Mouse (Mus musculus): ENCODE data around the gene Prim2.
"Not testable (repeated sequence)": the region's sequence is repeated elsewhere in the genome, so short reads cannot be mapped to it uniquely, and the experiment has no call there.

The Prim2 gene

DNA sequence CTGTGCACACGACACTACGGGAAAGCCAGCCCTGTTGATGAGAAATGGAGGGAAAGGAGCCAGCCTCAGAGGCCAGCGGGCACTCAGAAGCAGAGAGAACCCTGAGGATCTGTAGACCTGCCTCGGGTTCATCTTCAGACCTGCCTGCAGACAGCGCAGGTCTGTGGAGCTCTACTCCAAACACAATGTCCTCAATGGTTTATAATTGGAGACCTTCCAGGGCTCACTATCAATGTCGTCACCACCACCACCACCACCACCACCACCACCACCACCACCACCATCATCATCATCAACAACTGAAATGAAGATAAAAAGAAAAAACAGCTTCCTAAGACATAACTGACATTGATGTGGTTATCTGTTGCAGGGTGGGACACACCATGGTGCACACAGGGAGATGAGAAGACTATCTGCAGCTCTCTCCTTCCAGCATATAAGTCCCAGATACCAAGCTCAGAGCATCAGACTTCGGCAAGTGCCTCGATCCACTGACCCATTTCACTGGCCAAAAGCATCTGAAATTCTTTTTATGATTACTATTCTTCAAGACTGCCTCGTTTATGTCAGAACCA is 20.0 kb downstream of the Prim2 start:
- no peak for DNase-seq

DNA sequence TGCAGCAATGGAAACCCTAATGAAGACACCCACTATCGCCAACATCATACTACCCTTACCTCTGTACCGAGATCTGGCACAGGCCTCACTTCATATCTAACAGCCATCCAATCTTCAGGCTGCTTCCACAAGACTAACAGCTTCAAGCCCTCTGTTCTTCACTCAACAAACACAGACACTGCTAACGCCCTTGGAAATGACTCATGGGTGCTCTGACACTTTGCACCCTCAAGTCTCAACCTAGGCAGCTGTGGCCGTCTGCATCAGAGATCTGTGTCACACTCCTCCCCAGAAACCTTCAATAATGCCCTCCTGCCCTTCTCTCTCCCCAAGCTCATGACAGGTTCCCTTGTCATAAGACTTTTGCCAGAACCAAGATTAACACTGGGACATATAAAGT is 20.6 kb downstream of the Prim2 start:
- DNase-seq, result no peak

DNA sequence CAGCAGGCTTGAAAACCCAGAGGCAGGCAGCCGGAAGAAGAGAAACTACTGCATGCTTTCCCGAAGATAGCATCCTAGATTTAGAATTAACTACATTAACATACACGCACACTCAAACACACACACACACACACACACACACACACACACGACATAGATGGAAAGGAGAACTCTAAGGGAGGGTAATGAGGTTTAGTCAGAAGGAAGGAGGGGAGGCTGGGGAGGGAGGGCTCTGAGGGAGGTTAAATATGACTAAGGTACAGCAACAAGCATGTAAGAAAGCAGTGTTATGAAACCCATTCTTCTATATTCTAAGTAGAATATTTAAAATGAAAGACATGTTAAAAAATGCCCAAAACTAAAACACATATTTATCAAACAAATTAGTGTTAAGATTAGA is 21.9 kb downstream of the Prim2 start:
- DNase-seq, result no peak

DNA sequence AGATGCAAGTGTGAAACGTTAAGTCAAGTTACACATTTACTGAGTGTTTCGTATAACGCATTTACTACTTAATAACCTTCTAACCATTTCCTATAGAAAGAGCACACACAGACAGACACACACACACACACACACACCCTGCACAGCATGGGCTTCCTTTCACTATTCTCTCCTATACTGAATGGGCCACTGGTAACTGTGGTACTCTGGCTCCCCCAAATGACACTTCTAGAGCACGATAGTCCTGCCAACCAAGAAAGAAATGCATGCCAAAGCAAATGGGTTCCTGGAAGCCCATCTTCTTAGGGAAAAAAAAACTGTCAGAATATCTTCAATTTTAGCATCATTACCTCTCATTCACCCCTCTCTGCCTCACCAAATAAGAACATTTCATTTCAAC is 22.4 kb downstream of the Prim2 start:
- peak in 1 of 2 experiments; percentile 24 for DNase-seq

DNA sequence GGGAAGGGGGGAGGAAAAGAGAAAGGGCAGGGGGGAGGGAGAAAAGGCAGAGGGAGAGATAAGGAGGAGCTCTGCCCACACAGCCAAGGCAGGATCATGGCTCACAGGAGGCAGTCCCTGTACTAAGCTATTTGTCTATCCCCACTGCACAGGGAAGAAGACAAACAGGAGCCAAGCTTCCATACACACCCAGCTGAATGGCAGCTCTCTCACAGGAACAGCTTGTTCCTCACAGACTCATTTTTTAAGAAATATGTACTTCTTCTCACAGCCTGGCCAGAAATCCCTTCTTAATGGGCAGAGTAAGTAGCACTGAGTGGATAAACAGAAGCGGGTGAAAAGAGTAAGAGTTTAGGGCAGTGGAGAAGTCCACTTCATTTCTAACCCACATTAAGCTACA is 23.9 kb downstream of the Prim2 start:
- DNase-seq, result peak; percentile 28 to 37

DNA sequence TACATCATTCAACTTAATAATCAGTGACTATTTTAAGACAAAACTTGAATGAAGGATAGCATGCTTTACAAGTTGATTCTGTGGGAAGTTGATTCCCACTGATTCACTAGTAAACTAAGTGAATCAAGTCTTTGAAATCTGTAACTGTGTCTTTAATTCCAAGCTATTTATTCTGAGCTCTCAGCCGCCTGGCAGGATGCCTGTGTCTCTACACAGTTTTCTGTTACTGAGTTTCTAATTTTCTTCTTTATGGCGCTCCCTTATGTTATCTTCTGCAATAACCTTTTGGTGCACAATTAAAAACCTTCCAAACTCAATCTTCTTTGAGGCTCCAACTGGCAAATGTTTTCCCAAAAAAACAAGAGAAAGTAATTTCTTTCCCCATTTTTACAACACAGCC is 28.5 kb downstream of the Prim2 start:
- DNase-seq, result peak in 1 of 2 experiments; percentile 32

DNA sequence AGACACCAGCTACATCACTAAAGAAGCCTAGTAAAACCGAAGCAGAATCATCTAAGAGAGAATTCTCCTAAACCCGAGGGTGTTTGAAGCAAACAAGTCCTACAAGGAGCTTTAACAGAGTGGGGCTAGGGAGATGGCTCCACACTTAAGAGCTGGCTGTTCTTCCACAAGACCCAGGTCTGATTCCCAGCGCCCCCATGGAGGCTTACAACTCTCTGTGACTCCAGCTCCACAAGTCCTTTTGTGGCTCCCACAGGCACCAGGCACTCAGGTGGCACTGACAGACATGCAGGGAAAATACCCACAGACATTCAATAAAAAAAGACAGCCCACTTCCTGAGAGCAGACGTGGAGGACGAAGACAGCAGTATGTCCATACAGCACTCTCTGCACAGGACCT is 29.5 kb downstream of the Prim2 start:
- DNase-seq, result no peak

DNA sequence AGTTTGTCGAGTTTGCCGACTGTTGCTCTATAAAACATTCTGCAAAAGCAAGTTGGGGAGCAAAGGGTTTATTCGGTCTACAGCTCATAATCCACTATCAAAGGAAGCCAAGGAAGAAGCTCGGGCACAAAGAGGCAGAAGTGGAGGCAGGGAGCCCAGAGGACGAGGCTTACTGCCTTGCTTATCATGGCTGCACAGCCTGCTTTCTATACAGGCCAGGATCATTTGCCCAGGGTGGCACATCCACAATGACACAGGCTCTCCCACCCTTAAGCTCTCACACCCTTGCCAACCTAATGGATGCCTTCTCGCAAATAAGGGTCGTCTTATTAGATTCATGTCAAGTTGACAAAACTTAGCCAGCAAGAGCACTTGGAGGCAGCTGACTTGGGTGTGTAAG is 30.4 kb downstream of the Prim2 start:
- no peak for DNase-seq

DNA sequence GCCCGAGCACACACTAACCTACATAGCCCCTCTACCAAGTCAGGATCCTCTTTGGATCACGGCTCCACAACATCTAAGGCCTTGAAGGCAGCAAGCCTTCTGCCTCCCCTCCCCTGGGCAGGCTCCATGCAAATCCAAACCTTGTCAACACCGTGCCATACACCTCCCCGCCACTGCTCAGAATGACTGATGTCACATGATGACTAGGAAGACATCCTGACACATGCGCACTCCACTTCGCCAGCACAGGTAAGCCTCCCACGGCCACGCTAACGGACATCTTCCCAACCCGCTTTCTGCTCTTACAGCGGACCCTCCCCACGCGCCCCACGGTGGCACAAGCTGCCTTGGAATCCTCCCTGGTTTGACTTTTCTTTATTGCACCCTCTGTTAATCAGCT is 31.8 kb downstream of the Prim2 start:
- no peak for DNase-seq

DNA sequence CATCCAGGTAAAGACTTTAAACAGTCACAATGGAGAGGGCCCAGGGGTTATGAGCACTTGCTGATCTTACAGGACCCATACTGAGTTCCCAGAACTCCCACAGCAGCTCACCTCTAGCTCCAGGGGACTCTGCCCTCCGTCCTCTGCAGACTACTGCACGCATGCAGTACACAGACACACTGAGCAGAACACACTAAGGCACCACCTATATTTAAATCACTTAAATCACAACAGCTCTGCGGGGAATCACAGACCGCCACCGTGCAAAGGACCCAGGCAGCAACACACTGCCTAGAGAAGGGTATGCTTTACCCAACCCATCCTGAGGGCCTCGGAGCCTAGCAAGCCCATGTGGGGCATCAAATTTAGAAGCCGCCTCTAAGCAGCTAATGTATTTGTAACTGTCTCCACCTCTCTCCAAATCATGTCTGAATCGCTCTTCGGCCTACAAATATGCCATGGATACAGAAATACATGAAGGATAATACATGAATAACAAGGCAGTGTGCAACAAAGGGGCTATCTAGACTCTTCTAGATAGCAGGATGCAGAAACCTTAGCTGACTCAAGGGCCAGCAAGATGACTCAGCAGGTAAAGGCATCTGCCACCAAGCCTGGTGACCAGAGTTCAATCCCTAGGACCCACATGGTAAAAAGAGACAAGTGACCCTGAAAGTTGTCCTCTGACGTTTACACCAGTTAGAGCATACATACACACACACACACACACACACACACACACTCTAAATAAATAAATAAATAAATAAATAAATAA is 33.0 kb downstream of the Prim2 start:
- no peak for DNase-seq

DNA sequence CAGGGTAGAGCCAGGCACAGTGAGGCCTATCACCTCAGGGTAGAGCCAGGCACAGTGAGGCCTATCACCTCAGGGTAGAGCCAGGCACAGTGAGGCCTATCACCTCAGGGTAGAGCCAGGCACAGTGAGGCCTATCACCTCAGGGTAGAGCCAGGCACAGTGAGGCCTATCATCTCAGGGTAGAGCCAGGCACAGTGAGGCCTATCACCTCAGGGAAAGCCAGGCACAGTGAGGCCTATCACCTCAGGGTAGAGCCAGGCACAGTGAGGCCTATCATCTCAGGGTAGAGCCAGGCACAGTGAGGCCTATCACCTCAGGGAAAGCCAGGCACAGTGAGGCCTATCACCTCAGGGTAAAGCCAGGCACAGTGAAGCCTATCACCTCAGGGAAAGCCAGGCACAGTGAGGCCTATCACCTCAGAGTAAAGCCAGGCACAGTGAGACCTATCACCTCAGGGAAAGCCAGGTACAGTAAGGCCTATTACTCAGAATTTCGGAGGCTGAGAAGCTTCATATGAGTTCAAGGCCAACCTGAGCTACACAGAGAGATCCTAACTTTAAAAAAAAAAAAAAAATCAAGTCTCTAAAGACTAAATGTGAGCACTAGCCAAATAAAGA is 38.5 kb downstream of the Prim2 start:
- DNase-seq, result not testable (repeated sequence)

DNA sequence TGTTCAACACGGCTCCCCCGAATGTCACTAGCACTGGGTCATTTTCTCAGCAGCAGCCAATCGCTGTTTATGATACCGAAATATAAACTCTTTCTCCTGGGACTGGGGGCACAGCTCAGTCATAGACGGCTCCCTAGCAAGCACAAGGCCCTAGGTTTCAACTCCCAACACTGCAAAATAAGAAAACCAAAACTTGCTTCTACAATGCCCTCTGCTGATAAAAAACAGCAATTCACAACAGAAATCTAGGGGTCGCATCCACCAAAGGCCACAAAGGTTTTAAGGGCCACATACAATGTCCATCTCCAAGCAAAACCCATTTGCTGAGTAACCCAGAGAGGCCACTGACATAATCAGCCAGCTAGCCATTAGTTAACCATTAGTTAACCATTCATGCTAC is 41.8 kb downstream of the Prim2 start:
- no peak for DNase-seq

DNA sequence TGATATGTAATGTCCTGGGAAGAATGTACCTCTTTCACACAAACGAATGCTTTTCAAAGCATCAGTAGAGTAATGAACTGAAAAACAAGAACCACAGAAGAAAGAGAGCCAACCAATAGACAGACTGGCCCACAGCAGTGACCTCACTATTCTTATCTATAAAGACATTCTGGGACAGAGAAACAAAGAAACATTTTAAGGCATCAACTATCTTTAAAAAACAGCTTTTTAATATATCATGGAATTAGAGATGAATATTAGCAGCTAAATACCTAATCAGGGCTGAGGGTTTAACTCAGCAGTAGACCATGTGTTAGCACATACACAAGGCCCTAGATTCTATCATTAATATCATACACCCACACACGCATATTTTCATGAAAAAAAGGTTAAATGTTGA is 42.5 kb downstream of the Prim2 start:
- DNase-seq, result no peak

DNA sequence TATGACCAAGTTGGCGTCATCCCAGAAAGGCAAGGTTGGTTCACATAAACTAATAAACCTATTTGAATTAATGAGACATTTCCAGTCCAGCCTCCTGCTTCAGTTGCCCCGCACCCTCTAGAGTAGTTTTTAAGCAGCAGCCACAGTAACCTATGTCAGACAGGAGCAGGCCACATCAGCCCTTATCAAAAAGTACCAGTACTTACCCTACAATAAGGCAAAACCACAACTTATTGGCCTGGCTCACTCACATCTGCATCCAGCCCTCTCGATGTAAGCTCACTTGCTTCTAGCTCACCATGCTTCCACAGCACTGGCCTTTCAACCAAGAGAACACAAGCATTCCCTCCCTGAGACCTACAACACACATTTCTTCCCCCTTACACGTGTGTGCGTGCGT is 44.7 kb downstream of the Prim2 start:
- no peak for DNase-seq

DNA sequence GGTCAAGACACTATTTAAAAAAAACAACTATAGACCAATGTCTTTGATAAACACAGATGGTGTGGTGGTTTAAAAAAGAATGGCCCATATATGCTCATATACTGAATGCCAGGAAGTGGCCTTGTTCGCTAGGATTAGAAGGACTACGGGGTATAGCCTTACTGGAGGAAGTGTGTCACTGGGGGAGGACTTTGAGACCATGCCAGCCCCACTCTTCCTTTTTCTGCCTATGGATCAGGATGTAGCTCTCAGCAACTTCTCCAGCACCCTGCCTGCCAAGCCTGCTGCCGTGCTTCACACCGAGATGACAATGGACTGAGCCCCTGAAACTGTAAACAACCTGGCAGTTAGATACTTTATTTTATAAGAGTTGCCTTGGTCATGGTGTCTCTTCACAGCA is 45.2 kb downstream of the Prim2 start:
- no peak for DNase-seq

DNA sequence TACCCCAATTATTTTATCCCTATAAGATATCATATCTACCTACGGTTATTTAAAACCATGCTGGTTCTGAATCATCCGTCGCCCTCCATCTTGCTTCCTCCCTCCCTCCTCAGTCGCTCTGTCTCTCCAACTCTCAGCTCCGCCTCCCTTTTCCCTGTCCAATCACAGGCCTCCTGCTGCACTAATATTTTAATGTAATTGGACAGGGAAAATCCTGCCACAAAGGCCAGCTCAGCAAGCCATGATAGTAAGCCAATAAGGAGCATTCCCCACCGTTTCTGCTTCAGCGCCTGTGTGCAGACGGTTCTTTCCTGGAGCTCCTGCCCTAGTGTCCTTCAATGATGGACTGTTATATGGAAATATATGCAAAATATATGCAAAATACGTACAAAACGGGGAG is 47.8 kb downstream of the Prim2 start:
- no peak for DNase-seq

DNA sequence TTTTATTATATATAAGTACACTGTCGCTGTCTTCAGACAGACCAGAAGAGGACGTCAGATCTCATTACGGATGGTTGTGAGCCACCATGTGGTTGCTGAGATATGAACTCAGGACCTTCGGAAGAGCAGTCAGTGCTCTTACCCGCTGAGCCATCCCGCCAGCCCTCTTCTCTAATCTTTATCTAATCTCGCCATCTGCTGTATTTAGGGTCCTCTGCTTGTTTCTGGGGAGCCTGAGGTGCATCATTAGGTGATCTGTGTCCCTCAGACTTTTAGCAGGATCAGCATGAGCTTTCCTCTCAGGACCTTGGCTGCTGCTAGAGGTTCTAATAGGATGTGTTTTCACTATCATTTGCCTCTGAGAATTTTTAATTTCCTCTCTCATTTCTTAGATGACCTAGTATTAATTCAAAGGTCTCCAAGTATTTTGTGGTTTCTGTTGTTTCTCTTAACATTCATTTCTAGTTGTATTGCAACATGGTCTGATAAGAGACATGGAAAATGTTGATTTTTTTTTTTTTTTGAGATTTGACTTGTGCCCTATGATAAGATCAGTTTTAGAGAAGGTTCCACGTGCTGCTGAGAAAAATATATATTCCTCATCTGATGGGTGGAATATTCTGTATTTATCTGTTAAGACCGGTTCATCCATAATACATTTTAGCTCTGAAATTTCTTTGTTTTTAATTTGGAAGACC is 49.4 kb downstream of the Prim2 start:
- no peak for DNase-seq

DNA sequence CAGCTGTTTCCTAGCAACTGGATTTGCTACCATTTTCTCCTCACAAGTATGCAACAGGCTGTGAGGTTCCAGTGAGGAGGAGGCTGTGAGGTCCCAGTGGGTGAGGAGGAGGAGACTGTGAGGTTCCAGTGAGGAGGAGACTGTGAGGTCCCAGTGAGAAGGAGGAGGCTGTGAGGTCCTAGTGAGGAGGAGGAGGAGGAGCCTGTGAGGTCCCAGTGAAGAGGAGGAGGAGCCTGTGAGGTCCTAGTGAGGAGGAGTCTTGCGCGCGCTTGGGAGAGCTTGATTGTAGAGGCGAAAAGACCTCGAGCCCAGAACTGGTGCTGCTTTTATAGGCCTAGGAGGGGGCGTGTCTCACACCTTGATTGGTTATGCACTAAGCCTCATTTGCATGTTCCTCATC is 53.0 kb downstream of the Prim2 start:
- not testable (repeated sequence) for DNase-seq

DNA sequence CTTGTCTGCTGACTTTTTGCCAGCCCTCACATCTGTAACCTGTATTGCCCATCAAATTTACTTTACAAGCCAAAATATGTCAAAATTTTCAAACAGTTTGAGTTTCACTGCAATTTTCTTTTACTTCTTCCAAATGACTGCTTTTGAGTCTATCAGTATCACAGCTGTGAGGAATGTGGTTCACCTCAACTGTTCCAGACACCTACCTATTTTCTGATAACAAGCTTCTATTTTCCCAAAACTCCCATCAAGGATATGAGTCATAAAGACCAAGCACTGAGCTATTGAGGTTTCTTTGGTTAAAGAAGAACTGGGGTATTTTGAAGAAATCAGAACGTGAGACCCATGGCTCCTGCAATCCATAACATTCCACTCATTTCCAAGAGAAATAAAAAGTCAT is 57.5 kb downstream of the Prim2 start:
- DNase-seq, result no peak

DNA sequence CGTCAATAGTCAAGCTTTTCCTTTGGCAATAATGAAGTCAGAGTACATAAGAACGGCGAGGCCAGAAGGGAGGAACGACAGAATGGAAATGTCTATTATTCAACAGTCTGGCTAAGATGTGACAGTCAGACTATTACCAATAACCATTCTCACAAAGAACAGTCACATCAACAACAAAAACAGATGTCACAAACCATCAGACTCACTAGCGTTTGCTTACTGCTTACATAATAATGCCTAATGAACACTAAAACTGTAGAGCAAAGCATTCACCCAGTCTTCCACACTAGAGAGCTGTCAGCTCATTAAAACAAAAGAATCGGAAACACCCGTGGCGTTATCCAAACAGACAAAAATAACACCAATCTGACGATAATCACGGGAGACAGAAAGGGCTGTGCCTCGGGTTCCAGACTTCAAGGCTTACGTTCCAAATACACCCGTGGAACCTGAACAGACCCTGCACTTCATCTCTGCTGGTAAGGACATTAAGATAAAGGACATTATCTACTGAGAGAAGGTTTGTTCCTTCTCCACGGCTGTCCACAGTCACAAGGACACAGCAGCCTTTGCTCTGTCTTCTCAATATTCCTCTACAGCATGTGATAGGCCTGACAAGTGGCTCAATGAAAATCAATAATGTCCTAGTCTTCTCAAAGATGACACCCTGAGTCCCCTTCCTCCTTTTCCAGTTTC is 59.4 kb downstream of the Prim2 start:
- no peak for DNase-seq

DNA sequence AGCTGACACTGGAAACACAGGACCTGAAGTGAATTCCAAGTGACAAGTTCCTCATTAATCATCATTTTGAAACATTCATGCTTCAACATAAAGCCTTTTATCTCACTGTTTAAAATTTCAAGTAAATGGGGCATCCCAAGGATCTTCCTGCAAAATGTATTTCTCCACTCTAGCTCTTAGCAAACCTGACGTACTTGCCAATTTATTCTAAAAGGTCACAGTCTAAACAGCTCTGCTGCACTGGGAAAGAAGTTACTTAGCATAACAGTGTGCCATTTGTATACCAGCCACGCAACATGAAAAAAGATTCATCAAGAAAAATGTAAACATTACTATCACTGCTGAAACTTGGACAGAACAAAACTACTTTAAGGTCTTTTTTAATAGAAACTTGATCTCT is 61.5 kb downstream of the Prim2 start:
- no peak for DNase-seq

DNA sequence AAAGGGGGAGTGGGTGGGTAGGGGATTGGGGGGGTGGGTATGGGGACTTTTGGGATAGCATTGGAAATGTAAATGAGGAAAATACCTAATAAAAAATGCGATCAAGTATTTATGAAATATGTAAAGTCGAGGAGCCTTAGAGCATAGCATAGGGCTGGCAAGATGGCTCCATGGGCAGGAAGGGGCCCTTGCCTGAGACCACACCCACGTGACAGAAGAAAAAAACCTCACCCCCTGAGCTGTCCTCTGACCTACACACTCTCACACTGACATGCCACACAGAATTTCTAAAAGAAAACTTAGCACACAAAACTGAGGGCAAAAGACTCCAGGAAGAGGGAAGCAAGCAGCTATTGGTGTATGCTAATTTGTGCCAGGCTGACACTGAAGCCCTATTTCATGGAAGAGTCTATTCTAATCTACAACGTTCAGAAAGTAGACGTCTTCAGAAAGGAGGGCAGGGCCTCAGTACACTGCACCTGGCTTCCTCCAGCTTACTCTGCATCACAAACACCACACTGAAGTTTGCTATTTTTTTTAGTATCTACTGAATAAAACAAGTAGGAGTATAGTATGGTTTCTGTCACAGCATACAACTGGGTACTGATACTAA is 65.4 kb downstream of the Prim2 start:
- DNase-seq, result no peak

DNA sequence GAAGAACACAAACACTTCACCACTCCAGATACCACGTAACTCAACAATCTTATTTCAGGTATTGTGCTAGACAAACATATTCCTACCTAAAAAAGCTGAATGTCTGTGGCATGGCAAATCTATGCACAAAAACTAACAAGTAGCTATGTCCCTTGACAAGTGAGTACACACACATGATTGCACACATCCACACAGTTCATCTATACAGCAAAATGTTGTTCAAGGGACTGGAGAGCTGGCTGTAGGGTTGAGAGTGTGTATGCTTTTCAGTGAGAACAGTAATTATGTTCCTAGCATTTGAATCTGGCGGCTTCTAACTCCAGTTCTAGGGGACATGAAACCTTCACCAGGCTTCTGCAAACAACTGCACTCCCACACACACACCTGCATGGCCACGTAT is 69.9 kb downstream of the Prim2 start:
- DNase-seq, result no peak
